Mouse (Mus musculus): ENCODE results near the gene Snrnp48.

The Snrnp48 gene

DNA sequence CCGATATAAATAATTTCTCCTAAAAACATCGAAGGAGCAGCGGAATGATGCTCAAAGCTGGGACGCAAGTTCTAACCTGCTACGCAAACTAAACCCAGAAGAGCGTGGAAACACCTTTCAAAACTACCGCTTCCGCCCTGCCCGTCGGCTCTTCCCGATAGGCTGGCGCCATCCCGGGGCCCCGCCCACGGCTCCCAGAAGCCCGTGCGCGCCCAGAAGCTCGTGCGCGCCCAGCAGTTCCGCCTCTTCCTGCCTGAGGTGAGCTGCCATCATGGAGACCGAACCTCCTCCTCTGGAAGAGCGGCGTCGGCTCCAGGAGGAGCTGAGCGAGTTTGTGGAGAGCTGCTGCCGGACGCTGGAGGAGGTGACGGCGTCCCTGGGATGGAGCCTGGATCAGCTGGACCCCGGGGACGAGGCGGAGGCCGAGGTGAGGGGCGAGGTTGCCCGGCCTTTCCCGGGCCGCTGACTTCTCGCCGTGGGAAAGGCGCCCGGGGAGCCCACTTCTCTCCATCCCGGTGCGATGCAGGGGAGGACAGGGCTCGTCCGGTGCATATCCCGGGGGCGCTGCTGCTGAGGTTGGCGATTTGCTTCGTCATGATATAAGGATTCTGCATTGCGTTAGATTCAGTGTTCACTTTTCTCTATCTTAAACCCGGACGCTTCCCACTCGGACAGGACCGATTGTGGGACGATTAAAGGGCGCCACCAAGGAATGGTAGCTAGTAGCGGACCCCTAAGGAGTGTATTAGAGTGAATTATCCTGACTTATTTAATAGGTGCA lies at the start of gene Snrnp48:
TSS of gene Snrnp48 (plus strand) at position 237 of the 781 bp plus-strand sequence.
- DNase-seq (ENCODE audit: inconsistent ontology term) = peak; percentile 94

- DNase-seq (ENCODE audit: inconsistent ontology term) = no peak
Measured at GRCm38 (mm10) chr13:38155523-38155922, 49.2 kb upstream of the Snrnp48 start.

- no peak for DNase-seq (ENCODE audit: inconsistent ontology term)
Measured at GRCm38 (mm10) chr13:38157635-38158034, 47.1 kb upstream of the Snrnp48 start.

- no peak for DNase-seq (ENCODE audit: inconsistent ontology term)
Measured at GRCm38 (mm10) chr13:38162002-38162401, 42.7 kb upstream of the Snrnp48 start.

GRCm38 (mm10) chr13:38162668-38163067 lies 42.1 kb upstream of the Snrnp48 start:
- peak; percentile 62 for DNase-seq (ENCODE audit: inconsistent ontology term)

DNA sequence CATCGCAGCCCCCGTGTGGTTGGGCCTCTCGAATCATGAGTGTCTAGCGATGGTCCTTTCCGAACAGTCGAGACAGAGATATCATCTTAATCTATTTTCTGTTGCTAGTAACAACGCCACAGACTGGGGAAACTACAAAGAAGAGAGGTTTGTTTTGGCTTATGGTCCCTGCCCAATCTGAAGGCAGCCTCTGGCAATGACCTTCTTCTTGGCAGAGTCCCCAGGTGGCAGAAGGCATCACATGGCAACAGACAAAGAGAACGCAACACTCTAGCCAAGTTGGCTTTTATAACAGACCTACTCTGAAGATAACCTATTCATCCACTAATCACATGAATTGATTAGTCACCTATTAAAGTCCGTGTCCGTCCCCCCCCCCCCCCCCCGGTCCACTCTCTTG lies 39.8 kb upstream of the Snrnp48 start:
- no peak for DNase-seq (ENCODE audit: inconsistent ontology term)

- no peak for DNase-seq (ENCODE audit: inconsistent ontology term)
Measured at GRCm38 (mm10) chr13:38167056-38167455, 37.7 kb upstream of the Snrnp48 start.

DNA sequence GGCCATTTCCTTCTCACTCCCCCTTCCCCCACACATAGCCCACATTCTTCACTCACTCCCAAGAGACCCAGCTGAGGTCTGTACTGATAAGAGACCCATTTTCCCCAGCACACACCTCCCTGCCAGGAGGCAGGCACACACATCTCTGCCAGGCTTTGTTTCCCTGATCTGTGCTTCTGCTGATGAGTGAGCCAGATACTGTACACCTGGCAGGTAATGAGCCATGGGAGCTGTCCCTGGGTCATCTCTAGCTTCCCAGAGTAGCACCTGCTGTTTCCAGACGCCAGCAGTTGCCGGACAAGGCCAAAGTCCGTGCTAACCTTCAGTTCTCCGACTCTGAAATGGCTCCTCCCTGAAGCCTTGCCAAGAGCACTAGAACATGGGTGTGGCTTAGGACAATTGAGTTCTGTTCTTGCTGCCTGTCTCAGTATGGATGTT lies 34.0 kb upstream of the Snrnp48 start:
- no peak for DNase-seq (ENCODE audit: inconsistent ontology term)

- no peak for DNase-seq (ENCODE audit: inconsistent ontology term)
Measured at GRCm38 (mm10) chr13:38193406-38193805, 11.3 kb upstream of the Snrnp48 start.

- DNase-seq (ENCODE audit: inconsistent ontology term) = no peak
Measured at GRCm38 (mm10) chr13:38201413-38201812, 3.3 kb upstream of the Snrnp48 start.

- no peak for DNase-seq (ENCODE audit: inconsistent ontology term)
Measured at GRCm38 (mm10) chr13:38204171-38204570, 567 bp upstream of the Snrnp48 start.

DNA sequence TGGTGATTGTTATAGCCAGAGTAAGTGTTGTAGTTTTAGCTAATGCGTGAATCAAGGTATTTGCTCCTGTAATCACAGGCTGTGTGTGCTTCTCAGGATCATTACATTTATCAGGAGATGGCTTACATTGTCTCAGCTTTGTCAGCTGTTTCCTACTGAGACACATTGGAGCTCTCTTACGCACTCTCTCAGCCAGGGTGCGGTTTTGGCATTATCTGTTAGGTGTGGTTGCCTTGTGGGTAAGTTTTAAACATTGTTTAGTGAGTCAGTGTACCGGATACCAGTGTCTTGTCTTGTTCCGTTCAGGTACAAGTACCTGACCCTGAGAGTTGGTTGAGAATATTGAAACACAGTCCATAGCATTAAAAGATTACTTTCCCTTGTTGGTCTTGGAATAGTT lies 6.4 kb downstream of the Snrnp48 start:
- no peak for DNase-seq (ENCODE audit: inconsistent ontology term)

DNA sequence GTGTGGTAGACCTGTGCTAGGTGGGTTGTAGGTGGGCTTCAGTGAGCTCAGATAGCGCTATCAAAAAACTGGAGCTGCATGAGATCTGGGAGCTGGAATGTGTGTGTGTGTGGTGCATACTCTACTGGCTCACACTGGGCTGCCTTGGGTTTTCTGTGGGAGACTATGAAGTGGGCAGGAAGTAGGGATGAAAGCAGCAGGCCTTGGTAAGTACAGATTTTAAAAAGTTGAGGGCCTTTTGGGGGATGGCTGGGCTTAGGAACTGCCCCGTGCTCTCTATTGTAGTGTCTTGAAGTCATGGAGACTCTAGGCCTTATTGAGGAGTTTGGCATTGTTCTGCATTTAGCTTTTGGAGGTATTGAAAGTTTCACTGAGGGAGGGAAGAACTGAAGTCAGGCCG lies 13.9 kb downstream of the Snrnp48 start:
- DNase-seq (ENCODE audit: inconsistent ontology term) = no peak

GRCm38 (mm10) chr13:38220331-38220730 lies 15.6 kb downstream of the Snrnp48 start:
- DNase-seq (ENCODE audit: inconsistent ontology term) = no peak

DNA sequence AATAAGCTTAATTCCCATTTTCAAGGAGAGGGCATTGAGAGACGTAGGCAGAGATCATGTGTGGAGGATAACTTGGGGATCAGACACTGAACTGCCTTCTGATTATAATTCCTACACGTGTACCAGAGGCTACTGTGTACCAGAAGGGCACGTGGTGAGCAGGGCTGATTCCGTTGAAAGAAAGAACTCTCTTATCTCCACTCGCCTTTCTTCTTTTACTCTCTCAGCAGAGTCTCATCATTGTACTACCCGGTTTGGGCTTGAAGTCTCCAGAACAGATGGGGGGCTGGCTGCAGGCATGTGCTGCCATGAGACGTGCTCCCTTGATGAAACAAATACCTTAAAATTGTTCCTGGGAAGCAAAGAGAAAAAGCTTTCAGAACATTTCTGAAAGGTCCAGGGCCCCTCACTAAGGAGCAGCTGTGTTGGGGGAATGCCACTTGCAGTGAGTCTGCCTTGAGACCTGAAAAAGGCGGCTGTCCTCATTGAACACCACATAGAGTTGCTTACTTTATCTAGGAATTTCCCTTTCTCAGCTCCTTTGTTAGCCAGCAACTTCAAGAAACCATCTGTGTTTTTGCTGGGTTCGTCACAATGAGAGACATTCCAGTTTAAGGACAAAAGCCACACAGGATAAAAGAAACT lies 25.6 kb downstream of the Snrnp48 start:
- DNase-seq (ENCODE audit: inconsistent ontology term) = no peak

GRCm38 (mm10) chr13:38232411-38232810 lies 27.7 kb downstream of the Snrnp48 start:
- no peak for DNase-seq (ENCODE audit: inconsistent ontology term)

DNA sequence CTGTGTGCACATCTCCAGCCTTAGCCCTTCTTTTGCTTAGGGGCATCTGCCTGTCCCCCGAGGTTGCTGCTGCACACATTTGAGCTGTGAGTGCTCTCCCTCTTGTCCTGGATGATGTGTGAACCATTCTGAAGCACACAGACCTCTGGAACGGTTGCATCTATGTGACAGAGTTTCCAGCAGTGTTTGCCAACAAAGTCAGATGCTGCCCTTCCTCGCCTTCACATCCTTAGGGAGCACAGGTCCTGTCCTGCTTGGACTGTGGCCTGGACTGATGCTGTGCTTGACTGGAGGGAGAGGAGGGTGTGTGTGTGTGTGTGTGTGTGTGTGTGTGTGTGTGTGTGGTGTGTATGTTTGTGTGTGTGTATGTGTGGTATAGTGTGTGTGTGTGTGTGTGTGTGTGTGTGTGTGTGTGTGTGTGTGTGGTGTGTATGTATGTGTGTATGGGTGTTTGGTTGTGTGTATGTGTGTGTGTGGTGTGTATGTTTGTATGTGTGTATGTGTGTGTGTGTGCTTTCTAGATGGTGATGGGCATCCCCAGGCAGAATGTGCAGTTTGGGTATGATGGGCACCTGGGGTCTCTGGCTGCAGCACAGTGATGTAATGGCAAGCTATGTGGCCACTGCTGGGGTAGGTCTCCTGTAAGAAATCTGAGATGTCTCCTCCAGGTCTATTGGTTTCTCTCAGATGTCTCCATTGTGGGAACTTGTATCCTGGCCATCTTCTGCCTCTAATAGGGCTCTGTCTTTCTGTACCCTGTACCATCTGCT lies 28.3 kb downstream of the Snrnp48 start:
- DNase-seq (ENCODE audit: inconsistent ontology term) = no peak

DNA sequence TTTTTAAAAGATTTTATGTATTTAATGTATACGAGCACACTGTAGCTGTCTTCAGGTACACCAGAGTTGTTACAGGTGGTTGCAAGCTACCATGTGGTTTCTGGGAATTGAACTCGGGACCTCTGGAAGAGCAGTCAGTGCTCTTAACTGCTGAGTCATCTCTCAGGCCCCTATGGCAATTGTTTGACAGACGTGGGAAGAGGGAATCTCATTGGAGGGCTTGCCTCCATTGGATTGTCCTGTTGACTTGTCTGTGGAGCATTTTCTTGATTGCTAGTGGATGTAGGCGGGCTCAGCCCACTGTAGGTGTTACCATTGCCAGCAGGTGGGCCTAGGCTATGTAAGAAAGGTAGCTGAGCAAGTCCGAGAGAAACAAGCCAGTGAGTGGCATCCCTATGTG lies 29.9 kb downstream of the Snrnp48 start:
- DNase-seq (ENCODE audit: inconsistent ontology term) = no peak

DNA sequence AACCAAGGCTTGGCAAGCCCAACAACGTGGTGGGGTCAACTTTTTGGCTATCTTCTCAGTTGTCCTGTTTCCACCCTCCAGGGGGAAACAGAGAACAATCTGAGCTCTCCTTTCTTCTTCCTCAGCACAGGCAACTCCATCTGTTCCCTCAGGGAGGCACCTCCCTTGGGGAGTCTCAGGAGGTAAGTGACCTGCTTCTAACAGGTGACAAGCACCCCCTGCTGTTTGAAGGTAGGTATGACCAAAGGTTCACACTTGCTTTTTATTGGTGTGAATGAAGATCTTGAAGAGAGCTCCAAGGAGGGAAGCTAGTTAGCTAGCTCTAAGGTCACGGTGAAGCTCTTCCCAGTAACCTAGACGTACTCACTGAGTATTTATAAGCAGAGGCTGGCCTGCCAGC lies 30.6 kb downstream of the Snrnp48 start:
- no peak for DNase-seq (ENCODE audit: inconsistent ontology term)

- DNase-seq (ENCODE audit: inconsistent ontology term) = no peak
Measured at GRCm38 (mm10) chr13:38248151-38248550, 43.4 kb downstream of the Snrnp48 start.

DNA sequence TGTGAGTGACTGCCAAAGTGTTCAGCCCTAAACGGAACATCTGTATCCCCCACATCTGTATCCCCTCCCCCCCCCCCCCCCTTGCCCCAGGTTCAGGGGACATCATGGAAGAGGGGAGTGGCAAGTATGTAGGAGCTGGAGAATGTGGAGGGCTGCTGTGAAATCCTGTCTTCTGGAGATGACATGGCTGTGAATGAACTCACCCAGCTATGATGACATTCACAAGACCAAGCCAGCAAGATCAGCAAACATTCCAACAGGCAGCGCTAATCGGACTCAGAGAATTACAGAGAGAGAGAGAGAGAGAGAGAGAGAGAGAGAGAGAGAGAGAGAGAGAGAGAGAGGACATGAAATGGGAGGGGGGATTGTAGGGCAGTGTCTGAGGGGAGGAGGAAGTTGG lies 46.5 kb downstream of the Snrnp48 start:
- DNase-seq (ENCODE audit: inconsistent ontology term) = peak; percentile 10

DNA sequence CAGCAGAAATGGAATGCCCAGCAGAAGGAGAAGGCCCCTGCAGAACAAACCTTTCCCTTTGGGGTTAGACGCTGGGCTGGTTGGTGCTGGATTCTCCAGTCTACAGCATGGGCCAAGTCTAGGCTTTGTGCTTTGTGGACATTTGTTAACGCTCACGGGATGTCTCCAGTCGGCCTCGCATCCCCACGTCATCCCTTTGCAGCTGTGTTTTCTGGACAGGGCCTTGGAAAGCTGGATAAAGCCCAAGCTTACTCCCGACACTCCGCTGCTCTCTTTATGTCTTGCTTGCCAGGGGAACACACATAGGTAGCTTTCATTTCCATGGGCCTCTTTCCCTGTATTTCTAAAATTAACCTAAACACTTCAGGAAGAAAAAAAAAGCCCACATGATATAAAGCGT lies 49.0 kb downstream of the Snrnp48 start:
- DNase-seq (ENCODE audit: inconsistent ontology term) = no peak

- DNase-seq (ENCODE audit: inconsistent ontology term) = no peak
Measured at GRCm38 (mm10) chr13:38258901-38259300, 54.2 kb downstream of the Snrnp48 start.

Data from Muller cell, postnatal 12 days (primary cell).